Mouse (Mus musculus) embryonic facial prominence, embryonic 10.5 days (tissue): ENCODE data around the gene Nlrc4. TPM values are rescaled to one million over a fixed set of nuclear protein-coding genes. Genes with fewer than 3 reads are reported as not detected.
A peak's percentile ranks its signal among the peaks of the same experiment; 100 is the strongest.
"Not testable (repeated sequence)": the region's sequence is repeated elsewhere in the genome, so short reads cannot be mapped to it uniquely, and the experiment has no call there.

Experiments used
- DNase-seq: peaks from one replicate; pipeline ENCODE4 v3.0.0-alpha.2; 2017; ENCODE audit warnings: low spot score
- H3K27ac ChIP-seq: fragments of 300-500 bp; sonication (generic); replicated peaks from 2 replicates; pipeline ENCODE4 v1.5.1; 2016; ENCODE audit warnings: mild to moderate bottlenecking
- H3K27me3 ChIP-seq: fragments of 300-500 bp; sonication (generic); replicated peaks from 2 replicates; pipeline ENCODE4 v1.6.1; 2016; ENCODE audit warnings: low read depth, mild to moderate bottlenecking; ENCODE audit not compliant: poor library complexity, severe bottlenecking
- H3K36me3 ChIP-seq: fragments of 300-500 bp; sonication (generic); replicated peaks from 2 replicates; pipeline ENCODE4 v1.6.1; 2016; ENCODE audit warnings: mild to moderate bottlenecking, moderate library complexity
- H3K4me1 ChIP-seq: fragments of 300-500 bp; sonication (generic); 2 replicates; pipeline ENCODE4 v1.6.1; 2016
- H3K4me3 ChIP-seq: fragments of 300-500 bp; sonication (generic); 2 replicates; pipeline ENCODE4 v1.5.1; 2016; ENCODE audit warnings: mild to moderate bottlenecking, moderate library complexity
- H3K9me3 ChIP-seq: fragments of 300-500 bp; sonication (generic); 2 replicates; pipeline ENCODE4 v1.6.1; 2016; ENCODE audit warnings: mild to moderate bottlenecking
- WGBS: fragments of 180-500 bp; shearing (Covaris S2); methylation state at CpG from one replicate; pipeline ENCODE4 v1.1.7; 2016; 5-methylcytosine and 5-hydroxymethylcytosine counted together
- polyA plus RNA-seq: library from polyadenylated mRNA; unstranded; fragments of >200 nt; fragmentation: Nextera tagmentation; extraction: Ambion mirVana; gene quantifications from 2 replicates; pipeline ENCODE4 v1.2.1, GENCODE M21; 2016

Nlrc4 gene
- polyA plus RNA-seq: 0.16 and 0.19 TPM in 2 replicates

DNA sequence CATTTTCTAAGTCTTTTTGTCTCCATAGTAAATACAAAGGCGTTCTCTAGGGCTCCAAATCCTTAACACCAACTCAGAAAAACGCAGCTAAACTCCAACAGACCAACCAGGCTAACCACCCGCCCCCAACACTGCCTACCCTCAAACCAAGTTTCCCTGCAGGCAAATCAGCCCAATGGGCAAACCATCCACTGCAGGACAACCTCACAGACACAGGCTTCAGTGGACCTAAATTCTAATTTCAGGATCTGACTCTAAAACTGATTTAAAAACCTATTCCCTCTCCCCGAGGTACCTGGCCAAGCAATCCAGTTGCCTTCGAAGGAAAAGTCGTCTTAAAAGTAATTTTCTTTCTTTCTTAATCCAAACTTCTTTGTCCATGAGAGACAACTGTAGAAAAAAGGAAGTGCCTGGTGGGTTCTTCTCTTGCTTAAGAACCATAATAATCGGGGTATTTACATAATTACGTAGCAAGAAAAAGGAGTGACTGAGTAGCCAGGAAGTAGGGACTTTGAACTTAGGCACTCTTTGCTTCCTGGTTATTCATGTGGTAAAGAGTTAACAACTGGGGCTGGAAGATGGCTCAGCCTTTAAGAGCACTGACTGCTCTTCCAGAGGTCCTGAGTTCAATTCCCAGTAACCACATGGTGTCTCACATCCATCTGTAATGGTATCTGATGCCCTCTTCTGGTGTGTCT, at the start of gene Nlrc4:
Nlrc4 (minus strand) TSS at position 432 of the 698 bp plus-strand sequence.
- Histone ChIP-seq H3K4me1 (no peaks in the 10 kb centered on the region), H3K9me3 (no peaks in the 10 kb centered on the region), H3K4me3 (no peak within 1 kb of the TSS), H3K36me3 (no peaks in the 10 kb centered on the region), H3K27ac (no peak within 1 kb of the TSS), H3K27me3 (no peaks in the 10 kb centered on the region)
- DNase-seq: no peak
- 53% methylated on average over 8 of the region's 8 CpGs for WGBS

- Histone ChIP-seq H3K27ac (no peak overlapping the region), H3K9me3 (no peaks in the 10 kb centered on the region), H3K4me3 (no peak overlapping the region), H3K27me3 (no peaks in the 10 kb centered on the region), H3K36me3 (no peaks in the 10 kb centered on the region), H3K4me1 (no peaks in the 10 kb centered on the region)
- DNase-seq: no peak
- 95% methylated on average over 3 of the region's 3 CpGs for WGBS
These were observed 49.7 kb upstream of the Nlrc4 start for GRCm38 (mm10) chr17:74508600-74508999.

DNA sequence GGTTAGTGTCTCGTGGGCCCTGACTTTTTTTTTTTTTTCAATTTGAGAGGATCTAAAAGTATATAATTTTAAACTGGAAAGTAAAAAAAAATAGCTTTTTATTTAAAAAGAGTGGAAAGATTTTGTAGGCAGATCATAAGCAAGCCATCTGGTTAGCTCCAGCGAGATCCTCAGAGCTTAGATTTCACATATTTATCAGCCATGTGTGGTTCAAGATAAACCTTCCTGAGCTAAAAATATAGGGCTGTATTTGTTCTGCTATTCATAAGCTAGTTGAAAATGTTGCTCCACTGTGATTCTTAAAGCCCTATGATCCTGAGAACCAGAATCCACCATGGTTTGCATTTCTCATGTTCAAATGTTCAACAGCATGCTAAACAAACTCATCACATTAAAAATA, 49.0 kb upstream of the Nlrc4 start:
- no peak for DNase-seq
- no peaks in the 10 kb centered on the region for H3K9me3 ChIP-seq
- H3K4me3 ChIP-seq: no peak overlapping the region
- no peaks in the 10 kb centered on the region for H3K36me3 ChIP-seq
- WGBS: 86% methylated on average over 2 of the region's 2 CpGs
- no peaks in the 10 kb centered on the region for H3K4me1 ChIP-seq
- H3K27ac ChIP-seq: no peak overlapping the region
- H3K27me3 ChIP-seq: no peaks in the 10 kb centered on the region

DNA sequence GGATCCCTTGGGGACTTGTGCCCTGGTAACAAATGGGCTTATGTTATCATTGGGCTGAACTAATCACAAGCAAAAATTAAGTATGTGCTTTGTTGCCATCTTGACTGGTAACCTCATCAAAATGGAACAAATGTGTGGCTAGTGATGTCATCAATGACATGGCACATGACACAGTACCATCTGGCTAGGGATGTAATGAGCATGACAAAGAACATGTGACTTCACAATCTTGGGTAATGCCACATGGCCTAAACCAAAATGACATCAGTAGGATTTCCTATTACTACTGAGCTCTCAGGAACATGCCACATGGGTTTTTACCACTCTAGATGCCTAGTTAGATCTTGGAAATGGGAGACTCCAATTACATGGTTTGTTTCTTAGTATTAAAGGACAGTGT, 42.1 kb upstream of the Nlrc4 start:
- DNase-seq: no peak

GRCm38 (mm10) chr17:74500204-74500603, 41.3 kb upstream of the Nlrc4 start:
- WGBS: 92% methylated on average over 4 of the region's 4 CpGs
- peaks cover 57% of the 10 kb centered on the region for H3K36me3 ChIP-seq

More for the DNA sequence above, 42.1 kb upstream of the Nlrc4 start:
- peaks cover 48% of the 10 kb centered on the region for H3K36me3 ChIP-seq
- H3K27me3 ChIP-seq: no peaks in the 10 kb centered on the region
- no peaks in the 10 kb centered on the region for H3K4me1 ChIP-seq
- no peak overlapping the region for H3K27ac ChIP-seq
- H3K9me3 ChIP-seq: no peaks in the 10 kb centered on the region
- H3K4me3 ChIP-seq: no peak overlapping the region

DNA sequence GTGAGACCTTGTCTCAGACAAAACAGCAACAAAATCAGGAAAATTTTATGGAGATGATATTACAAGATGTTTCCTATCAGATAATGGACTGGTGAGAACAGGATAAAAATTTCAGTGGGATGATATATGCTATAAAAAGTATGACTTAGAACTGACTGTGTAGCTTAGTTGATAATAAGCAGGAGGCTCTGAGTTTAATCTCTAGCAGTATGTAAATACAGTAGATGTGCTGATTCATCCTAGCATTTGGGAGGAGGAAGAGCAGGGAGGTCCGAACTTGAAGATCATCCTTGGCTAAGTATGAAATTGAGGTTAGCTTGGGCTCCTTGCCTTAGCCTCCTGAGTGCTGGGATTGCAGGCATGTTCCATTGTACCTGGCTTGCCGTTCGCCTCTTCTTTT, 32.6 kb upstream of the Nlrc4 start:
- H3K9me3 ChIP-seq: no peaks in the 10 kb centered on the region
- DNase-seq: no peak
- H3K36me3 ChIP-seq: peaks cover 47% of the 10 kb centered on the region

More at GRCm38 (mm10) chr17:74500204-74500603, 41.3 kb upstream of the Nlrc4 start:
- Histone ChIP-seq H3K9me3 (no peaks in the 10 kb centered on the region), H3K27ac (no peak overlapping the region), H3K27me3 (no peaks in the 10 kb centered on the region), H3K4me3 (no peak overlapping the region), H3K4me1 (no peaks in the 10 kb centered on the region)
- DNase-seq: no peak

DNA sequence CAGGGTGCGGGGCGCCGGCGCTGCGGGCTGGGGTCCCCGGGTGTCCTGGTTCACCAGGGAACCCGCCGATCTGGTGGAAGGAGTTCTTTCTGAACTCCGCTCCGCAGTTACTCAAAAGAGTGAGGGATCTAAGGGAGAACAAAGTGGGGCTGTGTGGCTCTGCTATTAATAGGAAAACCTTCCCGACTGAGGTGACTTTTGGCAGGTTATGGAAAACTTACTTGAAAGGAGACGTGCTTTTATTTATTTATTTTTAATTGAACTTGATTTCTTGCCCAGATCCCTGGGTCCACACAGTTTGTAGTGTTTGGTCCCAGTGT, 30.9 kb upstream of the Nlrc4 start:
- Histone ChIP-seq H3K4me3 (peak overlapping the region; percentile 100), H3K27me3 (no peaks in the 10 kb centered on the region), H3K27ac (peak overlapping the region; percentile 87), H3K4me1 (peaks cover 6% of the 10 kb centered on the region), H3K36me3 (peaks cover 32% of the 10 kb centered on the region), H3K9me3 (no peaks in the 10 kb centered on the region)
- no peak for DNase-seq
- under 1% methylated on average over 12 of the region's 12 CpGs for WGBS

More for the DNA sequence above, 32.6 kb upstream of the Nlrc4 start:
- H3K27me3 ChIP-seq: no peaks in the 10 kb centered on the region
- no peak overlapping the region for H3K4me3 ChIP-seq
- H3K27ac ChIP-seq: no peak overlapping the region
- peaks cover 6% of the 10 kb centered on the region for H3K4me1 ChIP-seq
- 94% methylated on average over 3 of the region's 3 CpGs for WGBS

DNA sequence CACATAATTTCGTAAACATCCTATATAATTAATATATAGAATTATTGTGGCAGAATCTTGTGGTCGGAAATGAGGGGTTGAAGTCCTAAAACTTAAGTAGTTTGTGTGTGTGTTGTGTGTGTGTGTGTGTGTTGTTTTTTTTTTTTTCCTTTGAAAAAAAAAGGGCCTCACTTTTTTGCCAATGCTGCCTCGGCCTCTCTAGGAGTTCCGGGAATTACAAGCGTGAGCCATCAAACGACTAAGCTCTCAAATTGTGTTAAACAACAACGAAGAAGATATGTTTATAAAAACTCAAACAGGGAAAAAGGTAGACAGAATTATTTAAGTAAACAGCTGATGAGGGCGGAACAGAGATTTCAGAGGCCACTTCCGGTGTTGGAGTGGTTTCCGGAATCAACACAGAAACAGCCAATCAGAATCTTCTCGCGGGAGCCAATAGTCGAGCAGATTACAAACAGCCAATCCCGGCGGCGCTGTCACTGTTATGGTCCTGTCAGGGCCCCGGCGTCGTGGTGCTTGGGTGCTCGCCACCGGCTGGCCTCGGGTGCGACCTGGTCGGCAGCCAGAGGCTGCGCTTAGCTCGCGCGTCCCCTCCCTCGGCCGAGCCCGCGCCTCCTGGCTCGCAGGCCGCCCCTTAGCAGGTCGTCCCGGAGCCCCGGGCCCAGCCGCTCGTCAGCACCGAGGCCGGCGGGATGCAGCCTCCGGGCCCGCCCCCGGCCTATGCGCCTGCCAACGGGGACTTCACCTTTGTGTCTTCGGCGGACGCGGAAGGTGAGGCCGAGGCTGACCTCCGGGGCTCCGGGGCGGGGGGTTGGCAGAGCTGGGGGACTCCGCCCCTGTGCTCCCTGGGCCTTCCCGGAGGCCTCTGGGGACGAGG, 30.3 kb upstream of the Nlrc4 start, which contains the start of gene Yipf4:
Yipf4 (plus strand) TSS at position 470 of the 877 bp plus-strand sequence.
- H3K27me3 ChIP-seq: no peaks in the 10 kb centered on the region
- H3K36me3 ChIP-seq: peaks cover 26% of the 10 kb centered on the region
- H3K27ac ChIP-seq: peak within 1 kb of the TSS; percentile 87
- no peaks in the 10 kb centered on the region for H3K9me3 ChIP-seq
- 5% methylated on average over 58 of the region's 58 CpGs for WGBS
- DNase-seq: peak; percentile 95
- H3K4me1 ChIP-seq: peaks cover 6% of the 10 kb centered on the region
- peak within 1 kb of the TSS; percentile 100 for H3K4me3 ChIP-seq

GRCm38 (mm10) chr17:74480361-74481069, 21.6 kb upstream of the Nlrc4 start:
- Histone ChIP-seq H3K4me1 (no peaks in the 10 kb centered on the region), H3K4me3 (no peak overlapping the region), H3K9me3 (no peaks in the 10 kb centered on the region), H3K27ac (no peak overlapping the region), H3K36me3 (no peaks in the 10 kb centered on the region), H3K27me3 (no peaks in the 10 kb centered on the region)
- WGBS: 86% methylated on average over 14 of the region's 14 CpGs
- no peak for DNase-seq

DNA sequence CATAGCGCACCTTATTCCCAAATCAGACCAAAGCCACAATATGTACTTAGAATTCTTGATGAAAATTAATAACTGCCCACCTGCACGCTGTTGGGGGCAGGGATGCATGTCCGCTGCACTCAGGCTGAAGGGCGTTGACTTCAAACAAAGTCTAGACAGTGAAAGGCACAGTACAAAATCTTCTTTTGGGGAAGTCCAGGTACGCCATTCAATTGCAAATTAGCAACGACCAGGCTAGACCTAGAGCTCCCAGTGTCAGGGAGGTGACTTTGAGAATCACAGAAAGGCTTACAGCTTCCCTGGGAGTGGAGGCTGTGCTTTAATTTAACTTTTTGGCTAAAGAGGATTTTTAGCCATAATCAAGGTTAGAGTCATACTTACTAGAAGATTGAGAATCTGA, 11.2 kb upstream of the Nlrc4 start:
- not testable (repeated sequence) for H3K36me3 ChIP-seq, H3K4me1 ChIP-seq, DNase-seq, H3K27me3 ChIP-seq, H3K27ac ChIP-seq, H3K4me3 ChIP-seq, H3K9me3 ChIP-seq
- WGBS: 80% methylated on average over 6 of the region's 6 CpGs

DNA sequence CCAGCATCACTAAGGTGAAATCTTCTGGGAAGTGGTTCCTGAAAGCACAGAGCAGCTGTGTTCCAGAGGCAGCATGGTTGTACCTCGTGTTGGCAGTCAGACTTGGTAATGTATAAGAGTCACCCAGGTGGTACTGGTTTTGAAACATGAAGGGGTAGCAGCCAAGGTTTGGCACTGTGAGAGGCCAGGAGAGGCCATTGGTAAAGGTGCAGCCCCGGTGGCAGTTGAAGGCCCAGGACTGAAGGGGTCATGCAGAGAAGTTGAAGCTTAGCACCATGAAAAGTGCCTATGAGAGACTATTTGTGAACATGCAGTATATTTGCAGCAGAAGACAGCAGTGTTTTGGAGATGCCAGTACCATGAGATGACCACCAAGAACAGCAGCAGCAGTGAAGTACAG, 9.0 kb upstream of the Nlrc4 start:
- not testable (repeated sequence) for H3K27ac ChIP-seq, DNase-seq, H3K27me3 ChIP-seq, H3K4me3 ChIP-seq, H3K4me1 ChIP-seq, H3K9me3 ChIP-seq, H3K36me3 ChIP-seq
- 83% methylated on average over 2 of the region's 2 CpGs for WGBS

DNA sequence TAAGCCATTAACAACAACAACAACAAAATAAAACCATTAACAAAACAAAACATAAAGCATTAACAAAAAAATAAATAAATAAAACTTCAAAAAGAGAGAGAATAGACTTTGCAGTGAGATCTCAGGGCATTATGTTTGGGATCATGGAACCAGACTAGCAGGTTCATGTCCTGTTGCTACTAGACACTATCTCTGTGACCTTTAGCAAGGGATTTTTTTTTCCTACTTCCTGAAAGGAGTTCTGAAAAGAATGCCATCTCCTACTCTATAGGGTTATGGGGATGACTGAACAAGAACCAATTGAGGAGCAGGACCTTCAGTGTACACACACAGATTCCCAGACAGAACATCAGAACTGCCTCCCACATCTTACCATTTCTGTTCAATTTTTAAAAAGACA, 4.6 kb upstream of the Nlrc4 start:
- no peak overlapping the region for H3K4me3 ChIP-seq
- DNase-seq: no peak
- no peak overlapping the region for H3K27ac ChIP-seq
- no peaks in the 10 kb centered on the region for H3K4me1 ChIP-seq
- H3K27me3 ChIP-seq: no peaks in the 10 kb centered on the region
- H3K9me3 ChIP-seq: no peaks in the 10 kb centered on the region
- no peaks in the 10 kb centered on the region for H3K36me3 ChIP-seq
